Mouse (Mus musculus) liver, postnatal 0 days (tissue): ENCODE results near the gene Rwdd2b.

ENCODE experiments used
- CTCF ChIP-seq: sonication (generic); IDR thresholded peaks from 2 replicates; pipeline ENCODE4 v1.5.1; 2016; ENCODE audit warnings: antibody characterized with exemption, low read depth
- EP300 ChIP-seq: IDR thresholded peaks from 2 replicates; pipeline ENCODE4 v1.6.1; 2016; ENCODE audit warnings: antibody characterized with exemption, low read depth, mild to moderate bottlenecking

- no peak for TF ChIP-seq CTCF
- no peak for TF ChIP-seq EP300
These were observed 5.4 kb downstream of the Rwdd2b start for GRCm38 (mm10) chr16:87434946-87435345.
